Mouse (Mus musculus) testis, adult 2 months (tissue): ENCODE data around the gene Anks3. TPM values are rescaled to one million over a fixed set of nuclear protein-coding genes. Genes with fewer than 3 reads are reported as not detected.

Experiments
- H3K27ac ChIP-seq: fragments of 200-500 bp; 2 replicates; pipeline ENCODE4 v1.5.1; 2012; ENCODE audit warnings: low read depth, low read length; ENCODE audit not compliant: control insufficient read depth, insufficient read depth
- H3K27me3 ChIP-seq: fragments of 200-500 bp; 2 replicates; pipeline ENCODE4 v1.6.1; 2012; ENCODE audit warnings: mild to moderate bottlenecking, low read length, moderate library complexity; ENCODE audit not compliant: control insufficient read depth, insufficient read depth
- H3K36me3 ChIP-seq: fragments of 200-500 bp; 2 replicates; pipeline ENCODE4 v1.6.1; 2012; ENCODE audit warnings: mild to moderate bottlenecking, low read length; ENCODE audit not compliant: control insufficient read depth, insufficient read depth
- H3K4me1 ChIP-seq: fragments of 200-500 bp; 2 replicates; pipeline ENCODE4 v1.6.1; 2012; ENCODE audit warnings: low read length; ENCODE audit not compliant: control insufficient read depth, insufficient read depth
- H3K4me3 ChIP-seq: fragments of 200-500 bp; 2 replicates; pipeline ENCODE4 v1.5.1; 2012; ENCODE audit warnings: low read depth, mild to moderate bottlenecking, low read length, moderate library complexity, mixed read lengths; ENCODE audit not compliant: control insufficient read depth
- CTCF ChIP-seq: fragments of 200-500 bp; IDR thresholded peaks from 2 replicates; pipeline ENCODE4 v1.5.1; 2012; ENCODE audit warnings: low read depth, mild to moderate bottlenecking, inconsistent platforms, low read length, moderate library complexity; ENCODE audit not compliant: control insufficient read depth, insufficient read depth, insufficient replicate concordance
- POLR2A ChIP-seq: fragments of 200-500 bp; IDR thresholded peaks from 2 replicates; pipeline ENCODE4 v1.6.1; 2012; ENCODE audit warnings: low read depth, mild to moderate bottlenecking, inconsistent platforms, low read length, moderate library complexity; ENCODE audit not compliant: control insufficient read depth
- polyA plus RNA-seq: library from polyadenylated mRNA; depleted of rRNA; stranded (reverse); fragments of >200 nt; gene quantifications from 2 replicates; pipeline ENCODE4 v1.2.3, GENCODE M21; 2012

The Anks3 gene
- polyA plus RNA-seq, 1 experiment = 39.3 TPM

GRCm38 (mm10) chr16:4965392-4966129 is 1.6 kb upstream of the Anks3 start:
- Histone ChIP-seq H3K27ac (no peak overlapping the region), H3K36me3 (peaks cover 3% of the 10 kb centered on the region), H3K4me3 (peak overlapping the region; percentile 75), H3K27me3 (no peaks in the 10 kb centered on the region), H3K4me1 (peaks cover 9% of the 10 kb centered on the region)
- TF ChIP-seq CTCF (no peak), POLR2A (no peak)

- no peaks in the 10 kb centered on the region for H3K27me3 ChIP-seq
- TF ChIP-seq POLR2A (no peak), CTCF (no peak)
- H3K4me1 ChIP-seq = peaks cover 9% of the 10 kb centered on the region
- peak overlapping the region; percentile 100 for H3K4me3 ChIP-seq
- H3K27ac ChIP-seq = peak overlapping the region; percentile 95
- H3K36me3 ChIP-seq = peaks cover 3% of the 10 kb centered on the region
These were observed 856 bp upstream of the Anks3 start for GRCm38 (mm10) chr16:4964731-4965391.

- TF ChIP-seq CTCF (no peak), POLR2A (no peak)
- H3K27ac ChIP-seq = peak overlapping the region; percentile 68
These were observed 659 bp downstream of the Anks3 start for GRCm38 (mm10) chr16:4963346-4963745.

GRCm38 (mm10) chr16:4960260-4960659 is 3.7 kb downstream of the Anks3 start:
- H3K36me3 ChIP-seq = no peaks in the 10 kb centered on the region
- TF ChIP-seq POLR2A (no peak), CTCF (no peak)

More at GRCm38 (mm10) chr16:4963346-4963745, 659 bp downstream of the Anks3 start:
- H3K36me3 ChIP-seq = peaks cover 1% of the 10 kb centered on the region
- H3K27me3 ChIP-seq = no peaks in the 10 kb centered on the region
- H3K4me1 ChIP-seq = peaks cover 9% of the 10 kb centered on the region
- H3K4me3 ChIP-seq = peak overlapping the region; percentile 100

GRCm38 (mm10) chr16:4957446-4957845 is 6.6 kb downstream of the Anks3 start:
- TF ChIP-seq POLR2A (no peak), CTCF (no peak)
- Histone ChIP-seq H3K4me3 (no peak overlapping the region), H3K27ac (no peak overlapping the region), H3K4me1 (peaks cover under 1% of the 10 kb centered on the region), H3K27me3 (no peaks in the 10 kb centered on the region), H3K36me3 (no peaks in the 10 kb centered on the region; the same call in 1 of the 2 replicates)

More at GRCm38 (mm10) chr16:4960260-4960659, 3.7 kb downstream of the Anks3 start:
- no peaks in the 10 kb centered on the region for H3K27me3 ChIP-seq
- no peak overlapping the region for H3K4me3 ChIP-seq
- H3K4me1 ChIP-seq = peaks cover 9% of the 10 kb centered on the region
- H3K27ac ChIP-seq = no peak overlapping the region

- TF ChIP-seq CTCF (no peak), POLR2A (no peak)
- Histone ChIP-seq H3K27me3 (no peaks in the 10 kb centered on the region), H3K4me1 (no peaks in the 10 kb centered on the region; the same call in 1 of the 2 replicates), H3K4me3 (no peak overlapping the region), H3K27ac (no peak overlapping the region), H3K36me3 (peaks cover 2% of the 10 kb centered on the region; the same call in 1 of the 2 replicates)
These were observed 7.4 kb downstream of the Anks3 start for GRCm38 (mm10) chr16:4956609-4957008.

GRCm38 (mm10) chr16:4947378-4947777 is 16.6 kb downstream of the Anks3 start:
- TF ChIP-seq CTCF (no peak), POLR2A (no peak)
- no peak overlapping the region for H3K4me3 ChIP-seq
- no peaks in the 10 kb centered on the region for H3K27me3 ChIP-seq
- peaks cover 8% of the 10 kb centered on the region for H3K36me3 ChIP-seq
- H3K27ac ChIP-seq = no peak overlapping the region
- H3K4me1 ChIP-seq = no peaks in the 10 kb centered on the region
